Mouse (Mus musculus): Measurements from ENCODE around the gene Nrcam.
A peak's percentile ranks its signal among the peaks of the same experiment; 100 is the strongest.

The Nrcam gene

GRCm38 (mm10) chr12:44515066-44515465 lies 186.4 kb downstream of the Nrcam start:
- DNase-seq (ENCODE audit: low spot score in 2 of 2): no peak

GRCm38 (mm10) chr12:44519440-44520141 lies 190.9 kb downstream of the Nrcam start:
- no peak for DNase-seq (ENCODE audit: low spot score in 2 of 2)

GRCm38 (mm10) chr12:44521496-44521895 lies 192.8 kb downstream of the Nrcam start:
- no peak for DNase-seq (ENCODE audit: low spot score in 2 of 2)

GRCm38 (mm10) chr12:44524621-44525565 lies 196.2 kb downstream of the Nrcam start:
- DNase-seq (ENCODE audit: low spot score in 2 of 2): no peak

GRCm38 (mm10) chr12:44528391-44529016 lies 199.8 kb downstream of the Nrcam start:
- no peak for DNase-seq (ENCODE audit: low spot score in 2 of 2)

- DNase-seq (ENCODE audit: low spot score in 2 of 2): no peak
These were observed 203.8 kb downstream of the Nrcam start for GRCm38 (mm10) chr12:44532337-44533113.

GRCm38 (mm10) chr12:44534100-44534633 lies 205.5 kb downstream of the Nrcam start:
- no peak for DNase-seq (ENCODE audit: low spot score in 2 of 2)

GRCm38 (mm10) chr12:44535623-44536022 lies 206.9 kb downstream of the Nrcam start:
- DNase-seq (ENCODE audit: low spot score in 2 of 2): no peak

- DNase-seq (ENCODE audit: low spot score in 2 of 2): peak; percentile 22 to 67
These were observed 219.2 kb downstream of the Nrcam start for GRCm38 (mm10) chr12:44547721-44548369.

GRCm38 (mm10) chr12:44548465-44548864 lies 219.8 kb downstream of the Nrcam start:
- DNase-seq (ENCODE audit: low spot score in 2 of 2): no peak

- DNase-seq (ENCODE audit: low spot score in 2 of 2): no peak
These were observed 222.9 kb downstream of the Nrcam start for GRCm38 (mm10) chr12:44551614-44552013.

GRCm38 (mm10) chr12:44554051-44554450 lies 225.4 kb downstream of the Nrcam start:
- DNase-seq (ENCODE audit: low spot score in 2 of 2): no peak

GRCm38 (mm10) chr12:44554808-44555207 lies 226.1 kb downstream of the Nrcam start:
- DNase-seq (ENCODE audit: low spot score in 2 of 2): no peak

- DNase-seq (ENCODE audit: low spot score in 2 of 2): no peak
These were observed 231.3 kb downstream of the Nrcam start for GRCm38 (mm10) chr12:44560002-44560401.

GRCm38 (mm10) chr12:44570070-44570469 lies 241.4 kb downstream of the Nrcam start:
- no peak for DNase-seq (ENCODE audit: low spot score in 2 of 2)

GRCm38 (mm10) chr12:44572664-44573063 lies 244.0 kb downstream of the Nrcam start:
- no peak for DNase-seq (ENCODE audit: low spot score in 2 of 2)

- DNase-seq (ENCODE audit: low spot score in 2 of 2): no peak
These were observed 245.5 kb downstream of the Nrcam start for GRCm38 (mm10) chr12:44574167-44574566.

GRCm38 (mm10) chr12:44601410-44602149 lies 272.9 kb downstream of the Nrcam start:
- DNase-seq (ENCODE audit: low spot score in 2 of 2): peak; percentile 25 to 75

GRCm38 (mm10) chr12:44602269-44602957 lies 273.7 kb downstream of the Nrcam start:
- no peak for DNase-seq (ENCODE audit: low spot score in 2 of 2)
